Mouse (Mus musculus): ENCODE results near the gene Slc1a5. TPM values are rescaled to one million over a fixed set of nuclear protein-coding genes. Genes with fewer than 3 reads are reported as not detected.

Gene Slc1a5
- polyA plus RNA-seq, 1 experiment from 2014 or later: 44.3 TPM

DNA sequence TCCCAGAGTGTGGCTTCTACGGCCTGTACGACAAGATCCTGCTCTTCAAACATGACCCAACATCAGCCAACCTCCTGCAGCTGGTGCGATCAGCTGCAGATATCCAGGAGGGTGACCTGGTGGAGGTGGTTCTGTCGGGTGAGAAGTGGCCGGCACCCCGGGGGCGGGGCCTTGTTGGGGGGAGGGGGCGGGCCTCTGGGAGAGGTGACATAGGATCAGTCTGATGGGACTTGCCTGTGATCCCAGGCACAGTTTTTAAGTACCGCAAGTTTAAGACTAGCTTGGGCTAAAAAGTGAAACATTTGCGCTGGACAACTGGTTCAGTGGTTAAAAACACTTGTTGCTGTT, 64.7 kb downstream of the Slc1a5 start:
- DNase-seq (ENCODE audit: extremely low spot score, low spot score): no peak
- Histone ChIP-seq H3K27ac (peak overlapping the region; percentile 61; the same call in 1 of the 2 replicates), H3K36me3 (replicated peaks) (peaks cover 48% of the 10 kb centered on the region), H3K9me3 (no peaks in the 10 kb centered on the region), H3K27me3 (ENCODE audit: poor library complexity, severe bottlenecking) (peaks cover 13% of the 10 kb centered on the region; the same call in 1 of the 2 replicates), H3K4me3 (peak overlapping the region; percentile 66), H3K4me1 (peaks cover 52% of the 10 kb centered on the region)
- 28% methylated on average over 10 of the region's 10 CpGs for WGBS

DNA sequence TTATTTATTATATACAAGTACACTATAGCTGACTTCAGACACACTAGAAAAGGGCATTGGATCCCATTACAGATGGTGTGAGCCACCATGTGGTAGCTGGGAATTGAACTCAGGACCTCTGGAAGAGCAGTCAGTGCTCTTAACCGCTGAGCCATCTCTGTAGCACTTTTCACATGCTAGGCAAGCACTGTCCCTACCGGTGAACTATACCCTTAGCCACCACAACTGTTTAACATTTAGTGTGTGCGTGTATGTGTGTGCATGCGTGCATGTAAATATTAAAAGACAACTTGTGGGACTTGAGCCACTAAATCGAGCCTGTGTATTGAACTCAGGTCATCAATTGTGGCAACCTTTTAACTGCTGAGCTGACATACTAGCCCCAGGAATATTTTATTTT, 65.6 kb downstream of the Slc1a5 start:
- Histone ChIP-seq H3K9me3 (no peaks in the 10 kb centered on the region), H3K36me3 (replicated peaks) (peaks cover 46% of the 10 kb centered on the region), H3K27ac (no peak overlapping the region), H3K4me1 (peaks cover 45% of the 10 kb centered on the region), H3K4me3 (no peak overlapping the region), H3K27me3 (ENCODE audit: poor library complexity, severe bottlenecking) (peaks cover 13% of the 10 kb centered on the region; the same call in 1 of the 2 replicates)
- no peak for DNase-seq (ENCODE audit: extremely low spot score, low spot score)
- WGBS: 95% methylated on average over 5 of the region's 5 CpGs

DNA sequence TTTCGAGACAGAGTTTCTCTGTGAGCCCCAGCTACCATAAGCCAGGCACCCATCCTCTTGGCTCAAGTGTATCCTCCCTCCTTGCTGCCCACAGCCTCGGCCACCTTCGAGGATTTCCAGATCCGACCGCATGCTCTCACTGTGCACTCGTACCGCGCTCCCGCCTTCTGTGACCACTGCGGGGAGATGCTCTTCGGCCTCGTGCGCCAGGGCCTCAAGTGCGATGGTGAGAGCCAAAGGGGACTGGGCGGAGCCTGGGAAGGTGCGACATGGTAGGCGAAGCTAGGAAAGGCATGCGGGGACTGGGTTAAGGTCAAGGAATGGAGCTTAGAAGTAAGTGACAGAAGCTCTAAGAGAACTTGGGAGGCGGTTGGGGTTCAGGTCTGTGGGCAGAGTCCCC, 66.4 kb downstream of the Slc1a5 start:
- 87% methylated on average over 19 of the region's 19 CpGs for WGBS
- H3K36me3 ChIP-seq (replicated peaks): peaks cover 47% of the 10 kb centered on the region

More for the DNA sequence above, 66.4 kb downstream of the Slc1a5 start:
- no peak overlapping the region for H3K27ac ChIP-seq
- H3K27me3 ChIP-seq (ENCODE audit: poor library complexity, severe bottlenecking): peaks cover 13% of the 10 kb centered on the region; the same call in 1 of the 2 replicates
- H3K4me1 ChIP-seq: peaks cover 38% of the 10 kb centered on the region
- no peaks in the 10 kb centered on the region for H3K9me3 ChIP-seq
- DNase-seq (ENCODE audit: extremely low spot score, low spot score): no peak
- no peak overlapping the region for H3K4me3 ChIP-seq

Other genes with a start within 250 kb of the Slc1a5 start
- 30.3 and 32.2 TPM in 2 replicates for gene Arhgap35, start 166.3 kb upstream of the Slc1a5 start, polyA plus RNA-seq (2016; fragmentation: Nextera tagmentation; extraction: Ambion mirVana)
- gene Ceacam15, start 105.6 kb upstream of the Slc1a5 start, polyA plus RNA-seq (2016; fragmentation: Nextera tagmentation; extraction: Ambion mirVana): not detected in 2 replicates
- gene Ceacam9, start 59.4 kb upstream of the Slc1a5 start, polyA plus RNA-seq (2016; fragmentation: Nextera tagmentation; extraction: Ambion mirVana): not detected in 2 replicates
- 249 and 254 TPM in 2 replicates for gene Ap2s1, start 42.9 kb upstream of the Slc1a5 start, polyA plus RNA-seq (2016; fragmentation: Nextera tagmentation; extraction: Ambion mirVana)
- 120 and 122 TPM in 2 replicates for gene Strn4, start 34.5 kb downstream of the Slc1a5 start, polyA plus RNA-seq (2016; fragmentation: Nextera tagmentation; extraction: Ambion mirVana)
- 26.3 and 27.2 TPM in 2 replicates for gene Fkrp, start 35.4 kb downstream of the Slc1a5 start, polyA plus RNA-seq (2016; fragmentation: Nextera tagmentation; extraction: Ambion mirVana)
- gene Prkd2, start 61.6 kb downstream of the Slc1a5 start, polyA plus RNA-seq (2016; fragmentation: Nextera tagmentation; extraction: Ambion mirVana): 9.6 and 10.7 TPM in 2 replicates
- 1.9 and 2.2 TPM in 2 replicates for gene Dact3, start 94.0 kb downstream of the Slc1a5 start, polyA plus RNA-seq (2016; fragmentation: Nextera tagmentation; extraction: Ambion mirVana)
- gene Gng8, start 110.4 kb downstream of the Slc1a5 start, polyA plus RNA-seq (2016; fragmentation: Nextera tagmentation; extraction: Ambion mirVana): 5.5 and 6.6 TPM in 2 replicates
- gene Ptgir, start 125.2 kb downstream of the Slc1a5 start, polyA plus RNA-seq (2016; fragmentation: Nextera tagmentation; extraction: Ambion mirVana): 0.10 TPM in 2 replicates
- gene Calm3, start 142.8 kb downstream of the Slc1a5 start, polyA plus RNA-seq (2016; fragmentation: Nextera tagmentation; extraction: Ambion mirVana): 156 and 163 TPM in 2 replicates
- 4.3 and 6.8 TPM in 2 replicates for gene Pnmal2, start 163.3 kb downstream of the Slc1a5 start, polyA plus RNA-seq (2016; fragmentation: Nextera tagmentation; extraction: Ambion mirVana)
- gene Pnmal1, start 178.3 kb downstream of the Slc1a5 start, polyA plus RNA-seq (2016; fragmentation: Nextera tagmentation; extraction: Ambion mirVana): 7.3 and 9.3 TPM in 2 replicates
- gene Gm42372, start 201.7 kb downstream of the Slc1a5 start, polyA plus RNA-seq (2016; fragmentation: Nextera tagmentation; extraction: Ambion mirVana): 1.2 and 1.4 TPM in 2 replicates
- 7.8 and 8.9 TPM in 2 replicates for gene Ccdc8, start 211.4 kb downstream of the Slc1a5 start, polyA plus RNA-seq (2016; fragmentation: Nextera tagmentation; extraction: Ambion mirVana)
- 149 and 150 TPM in 2 replicates for gene Ppp5c, start 246.6 kb downstream of the Slc1a5 start, polyA plus RNA-seq (2016; fragmentation: Nextera tagmentation; extraction: Ambion mirVana)

All from forebrain, embryonic 10.5 days (tissue).